Mouse (Mus musculus) kidney, postnatal 14 days (tissue): ENCODE measurements at regions not wholly inside any gene's neighbourhood (a gene's known extent, or its start where the extent isn't known, plus 50 kb on each side); places are given as distances from the start of the nearest gene placed in this dataset.

ENCODE experiments used
- DNase-seq: peaks from one replicate; pipeline ENCODE4 v3.0.0; 2022; ENCODE audit warnings: mixed read lengths

DNA sequence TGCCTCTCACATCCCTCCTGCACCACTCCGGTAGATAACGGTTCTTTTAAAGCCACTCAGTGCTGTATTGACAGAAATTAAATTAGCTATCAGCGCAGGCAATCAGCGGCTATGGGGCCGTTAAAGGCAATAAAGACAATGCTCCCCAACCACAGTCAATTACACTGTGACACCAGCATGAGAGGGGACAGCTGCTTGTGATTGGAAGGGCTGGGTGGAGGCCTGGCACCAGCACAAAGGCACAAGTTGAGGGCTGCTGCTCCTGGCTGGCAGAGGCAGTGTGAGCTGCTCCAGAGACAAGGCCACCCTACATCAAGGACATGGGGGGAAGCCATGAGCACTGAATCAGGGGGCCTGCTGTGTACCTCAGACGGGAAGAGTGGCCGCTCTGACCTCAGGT lies 420.0 kb downstream of the Vrk1 start:
- DNase-seq = no peak

DNA sequence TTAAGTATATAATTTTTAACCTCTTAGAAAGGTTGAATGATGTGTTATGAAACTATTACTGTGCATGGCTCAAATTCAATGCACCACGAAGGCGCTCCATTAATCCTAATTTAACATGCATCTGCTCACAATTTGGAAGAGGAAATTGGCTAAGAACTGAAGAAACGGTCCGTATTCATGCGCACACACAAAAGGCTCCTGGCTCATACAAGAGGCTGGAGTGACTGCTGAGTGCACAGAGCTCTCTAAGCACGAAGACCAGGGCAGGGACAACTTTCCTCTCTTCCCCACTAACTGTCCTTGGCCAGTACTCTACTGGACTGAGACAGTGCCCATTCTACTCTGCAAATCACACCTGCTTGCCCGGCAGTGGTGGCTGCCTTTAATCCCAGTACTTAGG lies 435.1 kb downstream of the Vrk1 start:
- no peak for DNase-seq

DNA sequence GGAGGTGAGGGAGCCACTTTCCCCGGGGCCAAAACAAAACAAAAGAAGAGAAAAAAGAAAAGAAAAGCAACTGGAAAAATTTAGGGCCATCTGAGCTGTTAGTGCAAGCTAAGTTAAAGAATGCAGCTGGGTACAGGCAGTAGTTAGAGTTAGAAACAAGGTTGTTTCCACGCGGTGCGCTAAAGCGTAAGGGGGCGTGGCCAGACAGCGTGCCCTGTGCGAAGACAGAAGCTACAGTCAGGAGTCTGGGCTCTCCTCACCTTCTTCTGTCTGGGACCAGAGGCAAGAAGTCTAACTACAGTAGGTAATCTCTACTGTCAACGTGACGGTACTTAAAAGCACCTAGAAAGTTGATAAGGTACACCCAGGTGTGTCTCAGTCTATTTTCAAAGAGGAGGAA lies 435.9 kb downstream of the Vrk1 start:
- DNase-seq = no peak

DNA sequence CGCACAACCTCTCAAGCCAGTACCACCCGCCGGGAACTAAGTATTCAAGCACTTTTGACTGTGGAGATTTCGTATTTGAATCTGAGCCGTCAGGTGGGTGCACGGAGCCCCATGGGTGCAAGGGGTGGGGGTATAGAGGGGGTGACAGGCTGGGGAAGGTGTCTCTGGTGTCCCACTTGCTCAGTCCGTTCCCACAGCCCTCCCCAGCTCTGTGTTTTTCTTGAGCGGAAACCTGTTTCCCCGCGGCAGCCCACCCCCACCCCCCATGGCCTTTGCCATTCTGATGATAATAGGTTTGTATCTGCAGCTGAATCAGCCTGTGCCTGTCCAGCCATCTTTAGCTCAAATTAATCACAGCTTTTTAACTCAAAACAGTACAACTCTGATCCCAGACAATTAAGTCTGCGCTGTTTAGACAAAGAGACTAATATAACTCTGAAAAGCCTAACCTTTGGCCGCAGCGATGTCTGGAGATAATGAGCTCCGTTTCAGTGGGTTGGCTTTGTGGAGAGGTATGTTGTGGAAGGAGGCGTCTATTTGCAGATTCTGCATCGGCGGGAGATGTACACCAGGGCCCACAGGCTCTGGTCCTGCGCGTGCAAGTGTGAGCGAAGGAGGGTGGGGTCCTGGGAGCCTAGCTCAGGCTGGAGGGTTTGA lies 437.0 kb downstream of the Vrk1 start:
- DNase-seq = no peak

DNA sequence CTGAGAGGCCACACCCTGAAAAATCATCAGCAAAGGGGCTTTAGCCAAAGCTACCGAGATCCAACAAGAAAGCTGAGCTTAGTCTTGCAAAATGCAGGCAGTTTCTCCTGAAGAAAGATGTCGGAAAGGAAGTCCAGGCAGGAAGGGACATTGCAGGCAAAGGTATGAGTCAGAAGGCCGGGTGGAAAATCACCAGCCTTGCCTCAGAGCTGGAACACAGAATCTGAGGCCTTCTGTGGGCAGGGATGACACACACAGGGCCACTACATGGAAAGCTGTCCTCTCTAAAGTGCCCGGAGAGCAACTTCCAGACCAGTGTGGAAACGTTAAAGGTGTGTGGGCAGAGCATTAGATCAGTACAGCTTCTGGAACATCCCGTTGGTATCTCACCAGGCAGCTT lies 438.5 kb downstream of the Vrk1 start:
- no peak for DNase-seq

DNA sequence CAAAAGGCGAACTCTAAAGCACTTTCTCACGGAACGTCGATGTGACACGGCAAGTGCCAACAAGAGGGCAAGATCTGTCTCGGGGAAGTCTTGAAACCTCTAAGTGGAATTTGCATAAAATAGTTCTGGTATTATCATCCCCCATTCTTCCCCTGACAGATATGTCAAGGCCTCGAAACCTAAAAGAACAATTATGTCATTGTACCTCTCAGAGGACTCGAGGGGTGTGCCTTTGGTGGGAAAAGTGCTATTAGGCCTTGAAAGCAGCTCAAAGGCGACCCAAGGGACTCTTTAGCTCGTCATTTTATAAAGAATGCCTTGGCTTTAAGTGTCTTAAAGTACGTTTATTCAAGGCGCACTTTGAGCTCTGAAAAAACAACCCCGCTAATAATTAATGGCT lies 443.5 kb downstream of the Vrk1 start:
- DNase-seq = no peak

DNA sequence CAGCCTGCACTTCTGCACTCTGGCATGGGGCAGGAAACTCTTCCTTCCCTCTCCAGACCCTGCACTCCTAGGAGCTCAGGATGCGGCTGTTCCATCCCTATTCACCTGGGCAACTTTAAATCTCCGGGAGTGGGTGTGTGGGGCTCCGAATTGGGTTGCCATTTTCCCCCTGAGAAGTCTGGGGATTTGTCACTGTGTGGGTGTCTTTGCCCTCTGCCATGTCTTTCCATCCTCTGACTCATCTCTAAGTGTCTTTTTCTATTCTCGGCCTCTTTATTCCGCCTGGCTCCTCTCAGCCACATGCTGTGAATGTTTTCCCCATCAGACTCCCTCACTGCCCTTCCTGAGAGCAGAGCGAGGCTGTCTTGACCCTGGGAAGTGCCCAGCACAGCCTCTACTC lies 448.2 kb downstream of the Vrk1 start:
- DNase-seq = no peak

DNA sequence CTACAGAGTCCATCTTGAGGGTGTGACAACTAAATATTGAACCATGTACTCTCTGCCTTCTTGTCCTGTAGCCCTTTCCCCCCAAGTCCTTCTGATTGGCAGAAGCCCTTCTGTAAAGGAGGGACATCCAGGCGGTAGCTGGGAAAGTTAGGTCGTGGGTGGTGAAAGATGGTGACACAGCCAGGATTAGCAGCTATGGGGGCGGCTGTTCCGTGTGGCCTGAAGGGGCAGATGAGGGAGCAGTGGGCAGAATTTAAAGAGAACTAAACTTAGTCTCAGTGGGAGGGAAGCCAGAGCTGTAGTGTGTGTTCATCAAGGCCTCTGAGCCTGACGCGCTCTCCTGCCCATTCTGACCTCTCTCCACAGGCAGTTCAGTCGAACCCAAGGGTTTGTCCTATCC lies 450.6 kb downstream of the Vrk1 start:
- DNase-seq = no peak

DNA sequence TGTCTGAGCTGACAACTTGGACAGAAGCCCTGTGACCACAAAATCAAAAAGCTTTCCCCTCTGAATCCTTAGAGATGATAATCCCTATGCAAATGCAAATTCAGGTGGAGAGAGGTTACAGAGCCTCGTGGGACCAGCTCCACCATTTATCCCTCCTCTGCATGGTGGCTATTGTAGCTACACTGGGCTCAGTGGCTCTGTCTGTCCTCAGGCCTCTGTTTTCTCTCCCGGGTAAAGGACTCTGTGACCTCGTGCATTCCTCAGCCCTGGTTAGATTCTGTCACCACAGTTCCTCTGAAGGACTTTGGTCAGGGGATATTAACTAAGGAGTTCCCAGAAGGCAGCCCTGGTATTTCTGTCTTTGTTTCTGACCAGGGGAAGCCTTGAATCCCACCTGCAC lies 452.3 kb downstream of the Vrk1 start:
- no peak for DNase-seq

DNA sequence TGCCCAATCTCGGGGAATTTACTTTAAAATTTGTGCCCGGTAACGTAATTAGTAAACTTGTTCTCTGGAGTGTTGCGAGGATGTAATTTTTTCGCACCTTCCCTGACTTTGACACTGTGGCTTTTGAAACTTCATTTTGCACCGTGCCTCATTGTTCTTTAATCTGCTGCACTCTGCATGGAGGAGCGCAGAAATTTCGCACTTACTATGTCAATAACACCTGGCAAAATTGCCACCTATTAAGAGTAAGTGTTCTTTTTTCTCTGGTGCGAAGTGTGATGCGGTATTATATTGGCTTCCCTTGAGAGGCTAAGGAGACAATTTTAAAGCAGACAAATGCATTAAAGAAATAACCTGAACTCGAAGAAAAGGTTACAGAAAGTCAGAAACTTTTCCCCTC lies 454.7 kb downstream of the Vrk1 start:
- no peak for DNase-seq

DNA sequence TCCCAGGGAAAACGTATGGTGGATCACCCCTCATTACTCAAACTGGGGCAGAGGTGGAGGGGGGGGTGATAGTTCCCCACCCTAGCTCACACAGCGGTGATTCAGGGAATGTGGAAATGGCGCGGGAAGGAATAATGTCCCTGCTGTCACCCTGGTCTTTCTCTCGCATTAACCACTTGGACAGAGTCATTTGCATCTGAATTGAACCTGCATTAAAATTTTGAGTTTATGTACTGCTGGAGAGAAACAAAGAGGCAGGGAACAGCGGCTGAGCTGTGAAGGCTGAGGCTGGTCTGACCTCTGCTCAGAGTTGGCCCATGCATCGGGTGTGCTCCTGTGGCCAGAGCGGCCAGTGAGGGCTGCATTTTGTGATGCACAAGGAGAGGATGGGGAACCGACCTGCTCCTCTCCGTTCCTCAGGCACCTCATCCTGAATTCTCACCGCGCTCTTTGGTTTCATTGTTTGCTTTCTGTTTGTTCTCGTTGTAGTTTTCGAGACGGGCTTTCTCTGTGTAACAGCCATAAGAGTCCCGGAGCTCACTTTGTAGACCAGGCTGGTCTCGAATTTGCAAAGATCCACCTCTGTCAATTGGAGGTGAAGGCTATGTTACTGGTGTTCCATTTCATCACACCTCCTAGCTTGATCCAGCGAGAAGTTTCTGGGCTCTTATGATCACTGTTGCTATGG lies 458.3 kb downstream of the Vrk1 start:
- no peak for DNase-seq

DNA sequence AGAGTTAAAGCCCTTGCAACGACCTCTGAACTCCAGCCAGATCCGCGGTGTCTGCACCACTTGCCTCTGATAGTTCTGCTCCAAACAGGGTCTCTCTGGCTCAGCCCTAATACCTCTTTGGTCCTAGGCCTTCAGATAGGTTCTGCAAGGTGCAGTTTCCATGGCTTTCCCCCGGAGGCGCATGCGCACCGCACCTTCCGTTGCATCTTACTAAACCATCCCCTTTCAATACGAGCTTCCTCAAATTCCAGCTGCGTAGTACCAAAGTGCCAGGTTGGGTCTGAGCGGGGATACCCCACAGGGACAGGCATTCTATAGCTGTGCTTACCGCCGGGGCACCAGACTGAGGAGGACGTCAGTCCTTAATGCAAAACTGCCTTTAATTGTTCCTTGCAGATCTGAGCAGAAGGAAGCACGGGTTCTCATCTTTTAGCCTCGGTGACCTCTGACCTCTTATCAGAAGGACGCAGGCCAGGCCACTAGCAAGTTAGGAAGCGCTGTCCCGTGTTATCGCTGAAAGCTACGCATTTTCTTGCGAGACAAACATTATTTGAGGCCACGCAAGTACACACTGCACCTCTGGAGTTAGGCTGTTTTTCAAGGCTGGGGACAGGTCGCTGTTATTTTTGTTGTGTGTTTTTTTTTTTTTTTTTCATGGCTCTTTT lies 464.6 kb downstream of the Vrk1 start:
- no peak for DNase-seq

DNA sequence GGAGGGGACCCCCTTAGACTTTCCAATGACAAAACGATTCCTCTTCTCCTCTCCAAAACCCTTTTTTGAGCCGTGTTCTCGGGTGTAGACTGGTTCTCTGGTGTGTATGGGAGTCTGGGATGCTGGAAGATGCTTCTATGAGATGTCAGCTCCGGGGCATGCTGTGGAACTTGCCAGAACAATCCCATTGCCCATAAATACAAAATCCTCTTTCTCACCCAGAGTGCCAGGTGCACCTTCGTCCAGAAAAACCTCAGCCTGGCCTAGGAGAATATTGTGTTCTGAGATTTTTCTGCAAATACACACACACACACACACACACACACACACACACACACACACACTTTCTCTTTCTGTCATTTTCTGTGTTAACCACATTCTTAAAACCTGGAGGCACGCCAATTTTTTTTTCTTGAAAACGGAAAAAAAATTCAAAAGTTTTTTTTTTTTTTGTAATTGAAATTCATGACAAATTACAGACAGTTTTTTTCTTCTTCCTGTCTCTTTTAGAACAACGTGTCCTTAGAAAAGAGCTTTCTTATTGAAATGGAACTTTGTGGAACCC lies 465.5 kb downstream of the Vrk1 start:
- DNase-seq = no peak

DNA sequence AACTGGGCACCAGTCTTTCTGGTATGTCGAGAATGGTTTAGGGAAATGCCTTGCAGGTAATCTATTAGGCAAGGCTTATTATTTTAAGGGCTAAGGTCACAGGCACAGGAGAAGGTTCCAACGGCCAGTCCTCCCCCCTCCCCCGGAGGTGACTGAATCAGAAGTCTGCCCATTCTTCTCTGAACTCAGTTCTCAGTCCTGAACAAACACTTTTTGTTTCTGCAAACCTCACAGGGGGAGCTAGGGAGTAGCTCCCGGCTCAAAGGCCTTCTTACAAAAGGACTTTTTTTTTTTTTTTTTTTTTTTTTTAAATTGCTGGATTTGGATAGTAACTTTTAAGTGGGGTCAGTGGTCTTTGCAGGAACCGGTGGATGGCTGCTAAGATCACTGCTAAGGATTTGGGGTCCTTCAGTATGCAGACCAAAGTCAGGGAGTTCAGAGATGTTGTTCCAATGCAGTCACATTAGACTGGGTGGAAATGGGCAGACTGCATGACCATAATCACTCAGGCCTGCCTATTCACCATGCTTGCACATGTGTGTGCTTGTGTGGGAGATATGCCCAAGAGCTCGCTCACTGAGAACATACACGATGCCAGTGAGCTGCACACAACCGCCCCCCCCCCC lies 467.1 kb downstream of the Vrk1 start:
- DNase-seq = no peak

DNA sequence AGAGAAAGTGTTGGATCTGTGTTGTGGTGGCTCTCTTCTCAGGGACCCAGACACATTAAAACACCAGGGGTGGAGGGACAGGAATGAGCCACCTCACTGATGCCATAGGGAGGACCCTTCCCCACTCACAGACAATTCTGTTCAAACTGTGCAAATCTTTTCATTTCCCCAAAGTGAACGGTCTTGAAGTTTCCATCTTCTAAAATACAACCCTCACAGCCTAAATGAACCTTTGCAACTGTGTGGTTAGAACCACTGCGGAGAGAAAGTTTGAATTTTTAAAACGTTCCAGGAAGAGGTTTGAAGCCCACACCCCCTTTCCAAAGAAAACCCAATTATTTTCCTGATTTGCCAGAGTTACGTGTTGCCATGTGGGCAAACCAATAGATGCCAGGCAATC lies 467.7 kb downstream of the Vrk1 start:
- no peak for DNase-seq

DNA sequence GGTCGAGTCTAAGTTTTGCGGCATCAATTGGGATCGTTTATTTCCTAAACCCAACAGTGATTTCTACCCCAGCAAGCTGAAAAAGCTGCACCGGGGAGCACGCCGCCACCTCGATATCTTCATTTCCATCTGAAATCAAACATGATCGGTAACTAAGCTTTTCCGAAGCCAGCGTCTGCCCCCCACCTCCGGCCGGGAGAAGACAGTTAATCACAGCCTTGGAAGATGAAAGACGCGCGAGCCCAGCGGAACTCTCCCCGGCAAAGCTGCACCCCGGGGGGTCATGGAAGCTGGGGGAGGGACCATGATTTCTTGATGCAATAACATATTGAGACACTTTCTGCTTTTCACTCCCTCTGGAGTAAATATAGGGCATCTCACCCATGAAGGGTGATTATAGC lies 468.4 kb downstream of the Vrk1 start:
- no peak for DNase-seq

DNA sequence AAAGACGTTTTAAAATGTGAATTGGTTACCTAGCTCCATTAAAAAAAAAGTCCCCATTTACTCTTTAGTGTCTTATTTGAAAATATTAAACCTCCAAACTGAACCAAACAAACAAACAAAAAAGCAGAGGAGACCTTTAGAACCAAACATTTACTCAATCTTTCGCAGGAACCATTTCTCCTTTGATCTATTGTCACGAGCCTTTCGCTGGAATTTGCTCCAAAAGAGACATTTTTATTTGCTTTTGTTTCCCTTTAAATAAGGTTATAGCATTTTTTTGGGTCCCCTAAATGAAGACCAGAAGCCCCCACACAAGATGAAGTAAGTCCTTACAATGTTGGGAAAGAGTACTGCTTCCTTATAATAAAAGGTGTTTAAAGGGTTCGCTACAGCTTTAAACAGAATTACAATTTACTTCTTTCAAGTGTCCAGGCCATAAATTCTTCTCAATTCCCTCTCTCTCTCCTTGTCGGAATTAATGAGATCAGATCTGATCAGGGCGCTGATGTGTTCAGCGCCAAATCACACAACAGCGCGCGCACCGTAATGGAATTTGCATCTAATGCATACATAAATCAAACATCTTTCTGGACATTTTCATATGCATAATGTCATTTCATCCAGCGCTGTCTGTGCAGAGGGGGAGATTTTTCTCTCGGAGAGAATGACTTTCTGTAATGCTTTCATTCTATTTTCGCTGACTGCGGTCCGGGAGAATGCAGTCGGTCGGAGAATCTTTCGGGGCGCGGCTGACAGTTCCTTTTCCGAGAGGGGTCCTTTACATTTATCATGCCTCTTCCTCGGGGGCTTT lies 469.2 kb downstream of the Vrk1 start:
- no peak for DNase-seq

DNA sequence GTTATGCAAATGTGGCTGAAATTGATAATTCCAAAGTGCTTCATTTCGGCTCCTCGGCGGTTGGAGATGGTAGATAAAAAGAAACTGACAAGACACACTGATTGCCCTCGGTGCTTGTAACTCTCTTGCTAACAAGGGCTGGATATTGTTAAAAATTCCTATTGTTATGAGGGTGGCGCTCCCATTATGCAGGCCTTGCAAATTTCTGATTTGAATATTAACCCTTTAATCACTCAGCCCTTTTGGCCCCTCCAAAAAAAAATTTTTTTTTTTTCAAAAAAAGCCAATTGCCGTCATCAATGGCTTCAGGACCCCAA lies 469.8 kb downstream of the Vrk1 start:
- DNase-seq = no peak

DNA sequence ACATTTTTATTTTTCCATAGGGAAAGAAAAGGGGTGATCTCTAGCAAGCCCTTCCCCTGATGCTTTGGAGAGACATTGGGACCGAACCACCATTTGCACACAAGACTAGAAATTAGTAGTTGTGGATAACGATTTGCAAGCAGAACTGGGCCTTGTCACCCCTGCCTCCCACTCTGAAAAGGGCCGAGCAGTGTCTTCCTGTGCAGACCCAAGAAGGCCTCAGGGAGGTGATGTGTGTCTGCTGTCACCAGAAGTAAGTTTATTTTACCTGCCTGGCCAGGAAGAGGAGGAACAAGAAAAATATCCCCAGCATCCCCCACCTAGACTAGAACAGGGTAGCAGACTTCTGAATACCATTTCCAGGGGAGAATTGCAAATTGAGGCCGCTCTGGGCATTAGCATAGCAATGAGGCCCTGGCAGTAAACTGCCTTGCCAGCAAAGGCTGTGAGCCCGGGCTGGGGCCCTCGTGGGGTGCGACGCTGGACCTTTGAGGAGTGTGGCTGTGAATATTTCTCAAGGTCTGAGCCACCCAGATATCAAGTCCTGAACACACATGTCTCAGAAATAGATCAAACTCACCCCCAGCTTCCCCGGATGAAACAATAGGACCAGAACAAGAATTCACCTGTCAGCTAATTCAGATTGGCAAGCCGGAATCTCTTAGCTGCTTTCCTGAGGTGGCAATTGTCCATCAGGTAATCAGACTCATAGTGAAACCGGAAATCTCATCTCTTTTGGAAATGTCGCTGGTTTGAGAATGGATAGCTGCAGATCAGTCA lies 470.4 kb downstream of the Vrk1 start:
- no peak for DNase-seq

DNA sequence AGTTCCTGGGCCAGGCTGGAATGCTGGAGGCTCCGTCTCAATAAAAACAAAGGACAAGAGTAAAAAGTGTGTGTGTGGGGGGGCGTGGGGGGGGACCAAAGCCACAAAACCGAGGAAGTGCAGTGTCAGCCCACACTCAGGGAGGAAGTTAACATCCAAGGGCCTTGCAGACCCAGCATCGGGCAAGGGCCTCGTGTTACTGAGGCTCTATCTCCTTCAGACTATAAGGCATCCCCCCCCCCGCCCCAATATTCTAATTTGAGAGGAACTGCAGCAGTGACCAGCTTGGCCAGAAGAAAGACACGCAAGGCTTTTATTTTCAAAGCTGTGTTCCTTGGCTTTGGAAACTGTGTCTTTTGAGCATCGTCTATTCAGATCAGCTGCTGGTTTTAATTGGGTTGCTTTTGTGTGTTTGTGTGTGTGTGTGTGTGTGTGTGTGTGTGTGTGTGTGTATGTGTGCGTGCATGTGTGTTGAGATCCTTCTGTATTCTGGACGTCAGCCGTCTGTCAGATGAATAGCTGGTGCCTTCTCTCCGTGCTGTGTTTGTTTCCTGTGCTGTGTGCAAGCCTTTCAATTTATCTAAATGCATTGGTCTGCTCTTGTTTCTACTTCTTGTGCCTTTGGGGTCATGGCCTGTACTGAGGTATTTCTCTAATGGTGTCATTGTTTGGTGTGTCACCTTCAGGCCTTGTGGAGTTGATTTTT lies 491.7 kb downstream of the Vrk1 start:
- no peak for DNase-seq

DNA sequence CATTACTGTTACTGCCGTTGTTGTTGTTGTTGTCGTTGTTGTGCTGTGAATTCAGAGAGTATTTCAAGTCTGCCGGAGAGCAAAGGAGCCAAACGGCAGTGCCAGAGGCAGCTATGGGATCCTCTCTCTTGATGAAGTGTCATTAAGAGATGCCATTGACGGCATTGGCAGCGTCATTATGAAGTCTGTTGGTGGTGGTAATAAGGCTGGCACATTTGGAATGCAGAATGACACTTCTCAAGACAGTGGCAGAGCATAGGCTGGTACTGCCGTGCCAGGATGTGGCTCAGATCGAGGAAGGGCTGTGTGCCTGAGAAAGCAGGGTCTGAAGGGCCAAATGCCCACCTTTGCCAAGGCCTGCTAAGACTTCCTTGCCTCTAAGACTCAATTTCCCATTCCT lies 494.3 kb downstream of the Vrk1 start:
- no peak for DNase-seq

DNA sequence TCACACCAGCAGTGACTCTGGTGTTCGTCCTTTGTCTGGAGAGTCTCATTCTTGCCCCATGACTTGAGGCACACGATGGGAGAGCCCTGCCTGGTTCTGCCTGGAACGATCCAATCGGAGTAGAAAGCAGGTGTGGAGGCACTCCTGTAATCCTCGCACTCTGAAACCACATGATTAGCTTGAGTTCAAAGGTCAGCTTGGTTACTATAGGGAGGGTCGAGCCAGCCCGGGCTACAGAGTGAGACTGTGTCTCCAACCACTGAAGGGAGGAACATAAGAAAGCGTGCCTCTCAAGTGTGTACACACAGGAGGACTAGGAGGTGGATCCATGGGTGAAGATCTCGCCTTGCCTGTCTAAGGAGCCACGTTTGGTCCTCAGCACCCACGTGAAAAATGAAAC lies 504.0 kb downstream of the Vrk1 start:
- no peak for DNase-seq
